Mouse (Mus musculus): ENCODE results near the gene Gm20388.

DNA sequence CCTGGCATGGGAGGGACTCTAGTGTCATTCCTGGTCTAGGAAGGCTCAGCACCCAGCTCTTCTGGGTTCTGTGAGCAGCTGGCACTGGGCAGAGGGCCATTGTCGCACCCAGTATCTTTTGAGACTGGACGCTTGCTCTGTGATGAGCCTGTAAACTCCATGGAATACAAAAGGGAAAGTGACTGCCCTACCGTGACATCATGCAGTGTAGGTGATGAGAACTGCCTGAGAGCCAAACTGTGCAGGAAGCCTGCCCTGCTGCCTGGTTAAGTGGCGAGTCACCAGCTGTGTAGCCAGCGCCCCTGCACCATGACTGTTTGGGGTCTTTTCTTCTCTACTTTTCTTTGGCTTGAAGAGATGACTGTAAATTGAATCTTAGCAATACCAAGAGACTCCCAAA lies 2191.2 kb downstream of the Gm20388 start:
- TF ChIP-seq TAL1 (IDR thresholded peaks at IDR 0.05; ENCODE audit: low read length): no peak
- no peak for TF ChIP-seq GATA1 (IDR thresholded peaks at IDR 0.05; ENCODE audit: low read length)

All from erythroblast, embryonic 14.5 days (primary cell).